Mouse (Mus musculus): Measurements from ENCODE around the gene Tmem86b. TPM values are rescaled to one million over a fixed set of nuclear protein-coding genes. Genes with fewer than 3 reads are reported as not detected.
A peak's percentile ranks its signal among the peaks of the same experiment; 100 is the strongest.

The Tmem86b gene
- 36.2 and 42.5 TPM in 2 replicates for polyA plus RNA-seq (2011; ENCODE audit: insufficient read depth, insufficient read length, low replicate concordance, missing spikeins)

- Histone ChIP-seq H3K4me1 (ENCODE audit: control insufficient read depth, insufficient read depth, low read length) (no peaks in the 10 kb centered on the region; the same call in 1 of the 2 replicates), H3K27ac (ENCODE audit: control insufficient read depth, insufficient read depth, low read depth, low read length, poor library complexity) (peak within 1 kb of the TSS; percentile 55), H3K4me3 (replicated peaks; ENCODE audit: control insufficient read depth, low read depth, low read length) (no peak within 1 kb of the TSS)
- WGBS: 66% methylated on average over 4 of the region's 4 CpGs
- no peak for TF ChIP-seq POLR2A (IDR thresholded peaks at IDR 0.05; ENCODE audit: borderline replicate concordance, control insufficient read depth, low read depth, low read length)
- no peak for TF ChIP-seq CTCF (IDR thresholded peaks at IDR 0.05; ENCODE audit: control insufficient read depth, insufficient read depth, low read length)
These were observed at the start of gene Tmem86b for GRCm38 (mm10) chr7:4631031-4631430. TSS of gene Tmem86b (minus strand) at chr7:4631422.

- 82% methylated on average over 7 of the region's 7 CpGs for WGBS
- Histone ChIP-seq H3K27ac (ENCODE audit: control insufficient read depth, insufficient read depth, low read depth, low read length, poor library complexity) (no peak overlapping the region), H3K4me1 (ENCODE audit: control insufficient read depth, insufficient read depth, low read length) (no peaks in the 10 kb centered on the region; the same call in 1 of the 2 replicates), H3K4me3 (replicated peaks; ENCODE audit: control insufficient read depth, low read depth, low read length) (no peak overlapping the region)
- TF ChIP-seq CTCF (IDR thresholded peaks at IDR 0.05; ENCODE audit: control insufficient read depth, insufficient read depth, low read length): no peak
- TF ChIP-seq POLR2A (IDR thresholded peaks at IDR 0.05; ENCODE audit: borderline replicate concordance, control insufficient read depth, low read depth, low read length): no peak
These were observed 44.0 kb upstream of the Tmem86b start for GRCm38 (mm10) chr7:4675200-4675599.

- H3K27ac ChIP-seq (ENCODE audit: control insufficient read depth, insufficient read depth, low read depth, low read length, poor library complexity): no peak overlapping the region
- whole genome bisulfite sequencing: 28% methylated on average over 12 of the region's 12 CpGs
- H3K4me3 ChIP-seq (replicated peaks; ENCODE audit: control insufficient read depth, low read depth, low read length): no peak overlapping the region
- H3K4me1 ChIP-seq (ENCODE audit: control insufficient read depth, insufficient read depth, low read length): no peaks in the 10 kb centered on the region; the same call in 1 of the 2 replicates
- TF ChIP-seq POLR2A (IDR thresholded peaks at IDR 0.05; ENCODE audit: borderline replicate concordance, control insufficient read depth, low read depth, low read length) (no peak), CTCF (IDR thresholded peaks at IDR 0.05; ENCODE audit: control insufficient read depth, insufficient read depth, low read length) (no peak)
These were observed 43.0 kb upstream of the Tmem86b start for GRCm38 (mm10) chr7:4674114-4674731.

- TF ChIP-seq POLR2A (IDR thresholded peaks at IDR 0.05; ENCODE audit: borderline replicate concordance, control insufficient read depth, low read depth, low read length): no peak
- TF ChIP-seq CTCF (IDR thresholded peaks at IDR 0.05; ENCODE audit: control insufficient read depth, insufficient read depth, low read length): no peak
- H3K4me3 ChIP-seq (replicated peaks; ENCODE audit: control insufficient read depth, low read depth, low read length): no peak overlapping the region
- WGBS: 51% methylated on average over 4 of the region's 4 CpGs
- no peak overlapping the region for H3K27ac ChIP-seq (ENCODE audit: control insufficient read depth, insufficient read depth, low read depth, low read length, poor library complexity)
- no peaks in the 10 kb centered on the region; the same call in 1 of the 2 replicates for H3K4me1 ChIP-seq (ENCODE audit: control insufficient read depth, insufficient read depth, low read length)
These were observed 40.7 kb upstream of the Tmem86b start for GRCm38 (mm10) chr7:4671956-4672355.

GRCm38 (mm10) chr7:4670655-4671255, 39.5 kb upstream of the Tmem86b start:
- H3K27ac ChIP-seq (ENCODE audit: control insufficient read depth, insufficient read depth, low read depth, low read length, poor library complexity): no peak overlapping the region; the same call in 1 of the 2 replicates

GRCm38 (mm10) chr7:4669156-4669555, 37.9 kb upstream of the Tmem86b start:
- Histone ChIP-seq H3K27ac (ENCODE audit: control insufficient read depth, insufficient read depth, low read depth, low read length, poor library complexity) (no peak overlapping the region), H3K4me3 (replicated peaks; ENCODE audit: control insufficient read depth, low read depth, low read length) (no peak overlapping the region), H3K4me1 (ENCODE audit: control insufficient read depth, insufficient read depth, low read length) (no peaks in the 10 kb centered on the region; the same call in 1 of the 2 replicates)
- TF ChIP-seq POLR2A (IDR thresholded peaks at IDR 0.05; ENCODE audit: borderline replicate concordance, control insufficient read depth, low read depth, low read length): no peak
- TF ChIP-seq CTCF (IDR thresholded peaks at IDR 0.05; ENCODE audit: control insufficient read depth, insufficient read depth, low read length): no peak
- WGBS: 86% methylated on average over 9 of the region's 9 CpGs

More at GRCm38 (mm10) chr7:4670655-4671255, 39.5 kb upstream of the Tmem86b start:
- WGBS: 69% methylated on average over 8 of the region's 8 CpGs
- Histone ChIP-seq H3K4me1 (ENCODE audit: control insufficient read depth, insufficient read depth, low read length) (no peaks in the 10 kb centered on the region; the same call in 1 of the 2 replicates), H3K4me3 (replicated peaks; ENCODE audit: control insufficient read depth, low read depth, low read length) (no peak overlapping the region)
- TF ChIP-seq POLR2A (IDR thresholded peaks at IDR 0.05; ENCODE audit: borderline replicate concordance, control insufficient read depth, low read depth, low read length) (no peak), CTCF (IDR thresholded peaks at IDR 0.05; ENCODE audit: control insufficient read depth, insufficient read depth, low read length) (no peak)

- no peak overlapping the region for H3K4me3 ChIP-seq (replicated peaks; ENCODE audit: control insufficient read depth, low read depth, low read length)
- 89% methylated on average over 8 of the region's 8 CpGs for WGBS
- H3K27ac ChIP-seq (ENCODE audit: control insufficient read depth, insufficient read depth, low read depth, low read length, poor library complexity): no peak overlapping the region
- TF ChIP-seq POLR2A (IDR thresholded peaks at IDR 0.05; ENCODE audit: borderline replicate concordance, control insufficient read depth, low read depth, low read length): no peak
- no peak for TF ChIP-seq CTCF (IDR thresholded peaks at IDR 0.05; ENCODE audit: control insufficient read depth, insufficient read depth, low read length)
- H3K4me1 ChIP-seq (ENCODE audit: control insufficient read depth, insufficient read depth, low read length): no peaks in the 10 kb centered on the region; the same call in 1 of the 2 replicates
These were observed 37.3 kb upstream of the Tmem86b start for GRCm38 (mm10) chr7:4668506-4668905.

- WGBS: 89% methylated on average over 5 of the region's 5 CpGs
- H3K27ac ChIP-seq (ENCODE audit: control insufficient read depth, insufficient read depth, low read depth, low read length, poor library complexity): no peak overlapping the region
These were observed 35.6 kb upstream of the Tmem86b start for GRCm38 (mm10) chr7:4666871-4667270.

More at GRCm38 (mm10) chr7:4666871-4667270, 35.6 kb upstream of the Tmem86b start:
- H3K4me1 ChIP-seq (ENCODE audit: control insufficient read depth, insufficient read depth, low read length): no peaks in the 10 kb centered on the region; the same call in 1 of the 2 replicates
- no peak overlapping the region for H3K4me3 ChIP-seq (replicated peaks; ENCODE audit: control insufficient read depth, low read depth, low read length)
- TF ChIP-seq POLR2A (IDR thresholded peaks at IDR 0.05; ENCODE audit: borderline replicate concordance, control insufficient read depth, low read depth, low read length) (no peak), CTCF (IDR thresholded peaks at IDR 0.05; ENCODE audit: control insufficient read depth, insufficient read depth, low read length) (no peak)
